Mouse (Mus musculus): ENCODE measurements around the gene 3110021N24Rik. TPM values are rescaled to one million over a fixed set of nuclear protein-coding genes. Genes with fewer than 3 reads are reported as not detected.
"Not testable (repeated sequence)": the region's sequence is repeated elsewhere in the genome, so short reads cannot be mapped to it uniquely, and the experiment has no call there.

Gene 3110021N24Rik
- 2.7 to 4.1 TPM (median 2.8 TPM) in 3 replicates for total RNA-seq (2017)

DNA sequence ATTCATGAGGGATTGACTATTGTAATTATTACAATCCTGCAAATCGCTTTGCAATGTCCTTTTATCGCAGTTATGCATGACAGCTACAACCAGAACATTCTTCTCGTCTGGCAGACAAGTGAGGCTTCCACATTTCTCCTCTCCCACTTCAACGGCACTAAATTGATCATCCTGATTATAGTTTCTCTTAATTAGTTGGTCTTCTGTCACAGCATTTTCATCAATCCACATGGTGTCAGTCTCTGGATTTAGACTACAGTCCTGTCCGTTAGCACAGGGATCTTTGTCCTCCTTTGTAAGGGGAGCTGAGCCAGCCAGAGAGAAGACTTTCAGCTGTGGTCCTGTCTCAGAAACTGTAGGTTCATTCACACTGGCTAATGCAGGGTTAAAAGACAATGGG lies at the start of gene 3110021N24Rik:
Gene 3110021N24Rik (plus strand): TSS at position 301 of the 400 bp plus-strand sequence.
- ATAC-seq (replicated peaks; ENCODE audit: insufficient number of reproducible peaks, low FRiP score, low TSS enrichment, poor library complexity, severe bottlenecking), result no peak

DNA sequence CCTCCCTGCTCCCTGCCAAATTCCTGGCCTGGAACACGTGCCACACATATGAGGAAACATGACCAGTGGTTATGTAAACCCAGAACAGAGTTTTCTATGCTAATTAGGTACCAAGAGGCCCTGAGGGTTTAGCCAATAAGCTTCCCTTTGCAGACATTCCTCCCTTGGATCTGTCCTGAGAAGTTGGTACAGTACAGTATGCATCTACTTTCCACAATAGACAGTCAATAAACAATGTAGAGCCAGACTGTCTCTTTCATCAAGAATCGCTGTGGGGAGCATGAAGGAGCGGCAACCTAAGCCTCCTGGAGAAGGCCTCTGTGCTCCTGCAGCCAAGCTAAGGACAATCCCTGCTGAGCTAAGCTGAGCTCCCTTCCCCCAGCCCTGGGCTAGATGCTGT lies 33.3 kb upstream of the 3110021N24Rik start:
- ATAC-seq (replicated peaks; ENCODE audit: insufficient number of reproducible peaks, low FRiP score, low TSS enrichment, poor library complexity, severe bottlenecking), result no peak

DNA sequence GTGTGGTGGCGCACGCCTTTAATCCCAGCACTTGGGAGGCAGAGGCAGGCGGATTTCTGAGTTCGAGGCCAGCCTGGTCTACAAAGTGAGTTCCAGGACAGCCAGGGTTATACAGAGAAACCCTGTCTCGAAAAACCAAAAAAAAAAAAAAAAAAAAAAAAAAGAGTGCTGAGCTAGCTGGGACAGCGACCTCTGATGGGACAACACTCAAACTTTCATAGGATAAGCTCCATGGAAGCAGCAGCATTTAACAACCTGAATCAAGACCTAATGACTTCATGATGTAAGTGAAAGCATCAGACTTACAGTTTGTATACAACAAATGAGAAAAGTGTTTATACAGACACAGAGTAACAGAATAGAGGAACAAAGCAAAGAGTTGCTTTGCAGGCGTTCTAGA lies 32.4 kb upstream of the 3110021N24Rik start:
- ATAC-seq (replicated peaks; ENCODE audit: insufficient number of reproducible peaks, low FRiP score, low TSS enrichment, poor library complexity, severe bottlenecking), result not testable (repeated sequence)

DNA sequence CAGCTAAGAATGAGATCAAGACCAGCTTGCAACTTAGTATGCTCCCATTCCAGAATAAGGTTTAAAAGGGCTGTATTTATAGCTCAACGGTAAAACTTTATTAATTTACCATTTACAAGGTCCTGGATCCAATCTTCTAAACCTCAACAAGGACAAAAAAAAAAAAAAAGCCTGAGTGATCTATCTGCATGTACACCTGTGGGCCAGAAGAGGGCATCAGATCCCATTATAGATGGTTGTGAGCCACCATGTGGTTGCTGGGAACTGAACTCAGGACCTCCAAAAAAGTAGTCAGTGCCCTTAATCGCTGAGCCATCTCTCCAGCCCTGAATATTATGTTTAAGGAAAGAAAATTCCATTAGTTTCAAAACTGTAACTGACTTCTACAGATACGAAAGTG lies 29.0 kb upstream of the 3110021N24Rik start:
- no peak for ATAC-seq (replicated peaks; ENCODE audit: insufficient number of reproducible peaks, low FRiP score, low TSS enrichment, poor library complexity, severe bottlenecking)

DNA sequence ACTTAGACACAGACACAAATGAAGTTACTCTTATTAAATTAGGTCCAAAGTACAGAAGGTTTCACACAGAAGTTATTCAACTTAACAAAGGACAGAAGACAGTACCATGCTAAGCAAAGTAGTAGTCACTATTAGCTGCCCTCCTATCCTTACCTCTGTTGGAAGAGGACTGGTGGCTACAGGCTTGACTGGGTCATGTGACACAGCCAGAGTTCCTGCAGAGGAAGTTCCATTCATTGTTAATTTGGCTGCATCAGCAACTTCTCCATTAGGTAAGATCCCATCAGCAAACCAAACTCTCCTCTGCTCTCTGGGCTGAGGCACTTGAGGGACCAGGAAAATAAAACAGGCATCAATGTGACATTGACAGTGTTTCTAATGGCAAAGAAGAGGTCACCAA lies 28.0 kb upstream of the 3110021N24Rik start:
- ATAC-seq (replicated peaks; ENCODE audit: insufficient number of reproducible peaks, low FRiP score, low TSS enrichment, poor library complexity, severe bottlenecking), result no peak

DNA sequence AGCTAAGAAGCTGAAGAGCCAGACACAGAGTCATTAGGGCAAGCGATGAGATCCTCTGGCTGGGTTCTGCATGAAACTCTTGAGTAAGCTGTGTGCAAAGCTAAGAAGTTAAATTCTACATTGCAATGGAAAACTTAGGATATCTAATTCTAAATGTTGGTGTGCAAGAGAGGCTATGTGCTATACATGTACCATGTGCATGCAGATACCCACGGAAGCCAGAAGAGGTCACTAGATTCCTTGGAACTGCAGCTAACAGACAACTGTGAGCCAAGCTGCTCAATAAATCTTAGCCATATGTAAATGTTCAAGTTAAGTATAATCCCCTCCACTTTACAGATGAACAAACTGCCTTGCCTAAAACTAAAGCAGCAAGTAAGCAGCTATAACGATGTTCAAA lies 22.5 kb upstream of the 3110021N24Rik start:
- peak; percentile 53; the same call in 1 of the 2 replicates for ATAC-seq (replicated peaks; ENCODE audit: insufficient number of reproducible peaks, low FRiP score, low TSS enrichment, poor library complexity, severe bottlenecking)

DNA sequence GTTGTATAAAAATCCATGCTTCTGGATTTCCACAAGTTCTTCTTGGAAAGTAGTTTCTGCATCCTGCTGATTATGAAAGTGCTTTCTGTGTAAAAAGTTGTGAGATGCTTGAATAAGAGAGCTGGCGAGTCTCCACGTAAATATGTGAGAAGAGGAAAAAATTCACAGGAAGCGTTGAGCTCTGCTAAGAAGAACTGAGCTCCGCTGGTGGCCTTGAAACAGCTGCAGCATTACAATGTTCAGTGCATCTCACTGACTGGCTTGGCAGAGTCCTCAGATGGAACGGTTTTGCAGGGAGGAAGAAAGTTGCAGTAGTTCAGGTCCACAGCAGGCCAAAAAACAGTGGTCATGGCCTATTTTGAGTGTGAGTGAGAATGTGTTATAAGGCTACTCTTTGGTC lies 11.2 kb upstream of the 3110021N24Rik start:
- no peak for ATAC-seq (replicated peaks; ENCODE audit: insufficient number of reproducible peaks, low FRiP score, low TSS enrichment, poor library complexity, severe bottlenecking)

DNA sequence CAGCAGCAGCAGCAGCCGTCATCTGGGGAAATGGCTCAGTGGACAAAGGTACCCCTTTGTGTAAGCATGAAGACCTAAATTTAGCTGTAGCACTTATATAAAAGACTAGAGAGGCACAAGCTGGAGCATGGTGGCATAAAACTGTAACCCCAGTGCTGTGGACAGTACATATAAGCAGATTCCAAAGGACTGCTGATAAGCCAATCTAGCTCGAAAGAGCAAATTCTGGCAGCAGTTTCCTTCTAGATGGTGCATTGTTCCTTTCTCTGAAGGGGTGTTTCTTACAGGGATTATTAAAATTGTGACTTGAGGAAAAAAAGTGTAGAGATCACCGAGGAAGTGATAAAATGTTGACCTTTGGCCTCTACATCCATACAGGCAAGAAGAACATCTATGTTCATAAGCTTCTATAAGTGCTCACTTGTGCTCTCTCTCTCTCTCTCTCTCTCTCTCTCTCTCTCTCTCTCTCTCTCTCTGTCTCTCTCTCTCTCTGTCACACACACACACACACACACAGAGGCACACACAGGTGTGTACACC lies 1.9 kb downstream of the 3110021N24Rik start:
- ATAC-seq (replicated peaks; ENCODE audit: insufficient number of reproducible peaks, low FRiP score, low TSS enrichment, poor library complexity, severe bottlenecking), result no peak

DNA sequence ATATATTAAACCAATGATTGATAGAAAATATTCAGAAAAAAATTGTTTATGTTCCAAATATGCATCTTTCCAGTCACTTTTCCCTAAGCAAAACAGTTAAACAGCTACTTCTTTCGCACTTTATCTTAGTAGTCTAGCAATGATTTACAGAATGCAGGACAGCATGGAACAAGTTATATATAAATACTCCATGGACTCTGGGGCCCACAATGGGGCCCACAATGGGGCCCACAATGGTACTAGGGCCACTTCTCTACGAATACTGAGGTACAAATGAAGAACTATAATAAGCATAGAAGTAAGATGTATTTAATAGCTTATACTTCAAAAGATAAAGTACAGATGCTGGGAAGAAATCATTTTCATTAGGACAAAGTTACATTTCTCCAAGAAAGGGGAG lies 4.7 kb downstream of the 3110021N24Rik start:
- ATAC-seq (replicated peaks; ENCODE audit: insufficient number of reproducible peaks, low FRiP score, low TSS enrichment, poor library complexity, severe bottlenecking), result no peak

DNA sequence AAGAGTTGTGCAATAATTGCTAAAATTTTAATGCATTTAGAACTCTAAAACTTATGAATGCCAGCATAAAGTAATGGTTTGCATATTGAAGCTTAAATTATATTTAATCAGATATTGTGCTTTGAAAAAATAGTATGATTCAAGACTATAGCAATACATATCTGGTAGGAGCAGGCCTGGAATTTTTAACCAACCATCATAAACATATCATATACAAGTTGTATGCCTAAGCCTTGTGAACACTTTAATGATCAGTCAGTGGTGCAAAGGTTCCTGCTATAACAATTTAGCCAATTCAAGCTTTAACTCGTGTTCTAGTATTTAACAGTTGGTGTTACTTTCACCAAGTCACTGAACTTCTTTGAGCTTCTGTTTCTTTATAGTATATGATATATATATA lies 11.0 kb downstream of the 3110021N24Rik start:
- no peak for ATAC-seq (replicated peaks; ENCODE audit: insufficient number of reproducible peaks, low FRiP score, low TSS enrichment, poor library complexity, severe bottlenecking)

DNA sequence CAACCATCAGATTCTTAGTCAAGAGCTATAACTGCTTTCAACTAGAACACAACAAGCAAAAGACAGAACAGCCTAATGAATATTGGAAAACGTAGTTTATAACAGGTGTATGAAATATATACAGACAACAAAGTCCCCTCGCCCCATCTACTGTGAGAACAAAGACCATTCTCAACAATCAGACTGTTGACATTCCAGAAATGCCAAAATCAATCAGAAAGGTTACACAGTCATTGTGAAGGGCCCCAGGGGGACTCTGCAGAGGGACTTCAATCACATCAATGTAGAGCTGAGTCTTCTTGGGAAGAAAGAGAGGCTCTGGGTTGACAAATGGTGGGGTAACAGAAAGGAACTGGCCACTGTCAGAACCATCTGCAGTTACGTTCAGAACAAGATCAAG lies 12.1 kb downstream of the 3110021N24Rik start:
- ATAC-seq (replicated peaks; ENCODE audit: insufficient number of reproducible peaks, low FRiP score, low TSS enrichment, poor library complexity, severe bottlenecking), result no peak

DNA sequence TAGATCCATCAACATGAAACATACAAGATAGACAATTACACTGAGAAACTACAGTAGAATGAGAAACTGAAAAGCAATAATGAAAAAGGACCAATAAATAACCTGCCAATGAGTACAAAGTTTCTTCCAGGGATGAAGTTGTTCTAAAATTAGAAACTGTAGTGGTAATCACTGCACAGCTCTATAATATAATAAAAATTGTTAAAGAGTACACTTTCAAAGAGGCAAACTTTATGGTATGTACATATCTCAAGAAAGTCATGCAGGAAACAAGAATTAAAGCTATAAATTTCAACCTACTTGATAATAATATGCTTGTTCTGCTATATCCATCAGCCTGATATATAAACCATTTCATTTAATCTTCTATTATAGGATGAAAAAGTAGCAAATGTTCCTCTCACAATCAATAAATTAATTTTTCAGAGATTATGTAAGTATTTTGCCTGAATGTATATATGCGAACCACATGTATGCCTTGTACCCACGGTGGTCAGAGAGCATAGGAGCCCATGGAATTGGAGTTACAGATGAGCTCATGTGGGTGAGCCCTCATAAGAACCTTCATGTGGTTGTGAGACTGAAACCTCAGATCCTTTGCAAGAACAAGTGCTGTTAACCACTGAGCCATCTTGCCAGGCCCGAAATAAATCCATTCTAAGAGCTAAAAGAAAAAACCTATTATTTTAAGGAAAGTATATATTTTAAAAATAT lies 26.9 kb downstream of the 3110021N24Rik start:
- no peak for ATAC-seq (replicated peaks; ENCODE audit: insufficient number of reproducible peaks, low FRiP score, low TSS enrichment, poor library complexity, severe bottlenecking)

DNA sequence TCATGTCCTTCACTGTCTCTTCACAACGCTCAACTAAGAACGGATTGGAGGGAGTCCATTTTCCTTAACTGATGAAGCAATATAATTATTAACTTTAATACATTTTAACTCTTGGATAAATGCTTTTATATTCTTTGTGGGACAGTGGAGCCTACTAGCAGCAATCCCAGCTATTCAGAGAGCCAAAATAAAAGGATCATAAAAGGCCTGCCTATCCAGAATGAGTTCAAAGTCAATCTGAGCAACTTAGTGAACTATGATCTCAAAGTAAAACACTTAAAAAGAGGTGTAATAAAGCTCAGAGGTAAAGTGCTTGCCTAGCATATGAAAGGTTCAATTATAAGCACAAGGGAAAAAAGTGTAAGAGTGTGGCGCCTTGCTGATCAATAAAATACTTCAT lies 40.1 kb downstream of the 3110021N24Rik start:
- ATAC-seq (replicated peaks; ENCODE audit: insufficient number of reproducible peaks, low FRiP score, low TSS enrichment, poor library complexity, severe bottlenecking), result no peak

DNA sequence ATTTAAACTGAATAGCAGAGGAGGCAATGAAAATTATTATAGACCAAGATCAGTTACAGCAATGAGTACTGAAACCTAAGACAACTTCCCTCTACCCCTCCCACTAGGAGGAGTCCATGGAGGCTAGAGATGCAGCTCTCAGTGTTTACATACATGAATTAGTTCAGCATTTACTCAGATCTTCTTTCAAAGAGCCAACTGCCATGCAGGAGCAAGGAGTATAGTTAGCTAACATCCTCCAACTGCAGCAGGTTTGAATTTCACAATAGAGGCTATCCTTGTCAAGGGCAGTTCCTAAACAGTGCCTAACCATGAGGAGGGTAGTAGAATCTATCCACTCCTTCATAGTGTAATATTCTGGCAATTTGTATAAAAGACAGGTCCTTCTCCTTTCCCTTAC lies 49.1 kb downstream of the 3110021N24Rik start:
- peak; percentile 71 for ATAC-seq (replicated peaks; ENCODE audit: insufficient number of reproducible peaks, low FRiP score, low TSS enrichment, poor library complexity, severe bottlenecking)

DNA sequence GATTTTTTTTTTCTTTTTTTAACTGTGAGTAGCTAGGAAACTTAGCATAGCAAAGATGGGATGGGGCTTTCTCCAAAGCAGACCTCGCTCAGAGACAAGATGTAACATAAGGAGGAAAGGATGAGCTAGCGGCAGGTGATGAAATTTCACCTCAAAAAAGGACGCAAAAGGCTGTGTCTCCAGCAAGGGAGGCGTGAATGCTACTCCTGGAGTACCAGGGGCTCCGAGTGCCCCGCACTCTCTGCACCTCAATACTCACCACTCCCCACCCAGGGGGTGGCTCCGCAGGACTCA lies 60.3 kb downstream of the 3110021N24Rik start:
- ATAC-seq (replicated peaks; ENCODE audit: insufficient number of reproducible peaks, low FRiP score, low TSS enrichment, poor library complexity, severe bottlenecking), result peak; percentile 13; the same call in 1 of the 2 replicates

DNA sequence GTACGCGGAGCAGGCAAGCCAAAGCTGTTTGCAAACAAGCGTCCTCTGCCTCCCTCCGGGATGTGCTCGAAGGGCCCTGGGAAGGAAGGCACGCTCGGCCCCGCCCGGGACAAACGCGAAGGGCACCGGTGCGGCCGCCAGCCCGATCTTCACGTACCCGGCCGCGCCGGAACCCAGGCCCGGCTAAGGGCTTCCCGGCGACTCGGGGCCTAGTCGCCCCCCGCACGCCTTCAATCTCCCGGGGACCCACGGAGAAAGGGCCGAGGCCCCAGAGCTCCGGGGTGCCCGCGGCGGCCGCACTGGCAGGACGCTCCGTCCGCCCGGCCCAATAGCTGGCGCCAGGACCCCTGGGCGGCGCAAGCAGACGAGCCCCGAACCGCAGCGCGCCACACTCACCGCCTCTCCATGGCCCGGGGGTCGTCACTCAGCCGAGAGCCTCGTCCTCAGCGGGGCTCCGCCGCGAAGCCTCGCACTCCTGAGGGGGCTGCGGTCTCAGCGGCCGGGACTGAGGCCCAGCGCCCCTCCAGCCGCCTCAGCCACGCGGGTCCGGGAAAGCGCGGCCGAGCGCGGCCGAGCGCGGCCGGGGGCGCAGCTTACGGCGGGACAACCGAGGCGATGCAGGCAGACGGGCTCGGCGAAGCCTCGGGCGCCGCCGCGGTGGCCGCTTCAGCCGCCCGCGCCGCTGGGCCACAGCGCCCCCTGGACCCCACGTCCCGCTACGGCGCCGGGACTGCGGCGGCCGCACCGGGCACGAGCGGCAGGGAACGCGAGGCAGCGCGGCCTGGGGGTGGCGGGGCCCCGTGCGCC lies 60.8 kb downstream of the 3110021N24Rik start, which contains the start of gene Zfyve9:
Gene Zfyve9 (minus strand): TSS at position 742 of the 807 bp plus-strand sequence.
- ATAC-seq (replicated peaks; ENCODE audit: insufficient number of reproducible peaks, low FRiP score, low TSS enrichment, poor library complexity, severe bottlenecking), result 0 out of 2 replicates have a peak, but pooled peaks have one; percentile 37

DNA sequence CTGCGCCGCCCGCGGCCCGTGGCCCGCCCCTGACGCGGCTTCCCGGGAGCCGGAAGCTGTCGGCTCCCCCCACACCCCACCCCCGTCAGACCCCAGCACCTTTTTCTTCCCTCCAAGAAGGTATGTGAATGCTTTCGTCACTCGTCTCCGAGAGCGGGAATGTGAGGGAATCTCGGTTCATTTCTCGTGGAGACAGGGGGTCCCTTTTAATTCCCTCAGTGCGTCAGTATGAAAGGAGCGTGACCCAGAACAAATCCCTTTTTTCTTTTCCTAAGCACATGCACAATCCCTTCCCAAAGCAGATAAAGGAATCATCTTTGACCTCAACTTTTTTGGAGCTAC lies 61.4 kb downstream of the 3110021N24Rik start:
- 0 out of 2 replicates have a peak, but pooled peaks have one; percentile 7 for ATAC-seq (replicated peaks; ENCODE audit: insufficient number of reproducible peaks, low FRiP score, low TSS enrichment, poor library complexity, severe bottlenecking)

DNA sequence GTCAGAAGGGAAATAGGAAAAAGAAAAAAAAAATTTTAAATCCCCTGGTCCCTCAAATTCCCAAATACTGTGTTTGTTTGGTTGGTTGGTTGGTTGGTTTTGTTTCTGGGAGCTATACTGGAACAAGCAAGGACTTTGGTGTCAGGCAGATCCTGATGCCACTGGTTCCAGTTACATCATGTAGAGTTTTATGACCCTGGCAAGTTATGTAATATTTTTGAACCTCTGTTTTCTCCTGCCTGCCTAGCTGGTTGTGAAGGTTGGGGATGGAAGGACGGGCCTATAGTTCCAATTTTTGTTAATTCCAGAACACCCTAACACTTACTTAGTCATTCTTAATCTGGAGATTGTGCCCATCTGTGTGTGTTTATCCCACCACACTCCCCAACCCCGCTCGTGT lies 62.1 kb downstream of the 3110021N24Rik start:
- no peak for ATAC-seq (replicated peaks; ENCODE audit: insufficient number of reproducible peaks, low FRiP score, low TSS enrichment, poor library complexity, severe bottlenecking)

DNA sequence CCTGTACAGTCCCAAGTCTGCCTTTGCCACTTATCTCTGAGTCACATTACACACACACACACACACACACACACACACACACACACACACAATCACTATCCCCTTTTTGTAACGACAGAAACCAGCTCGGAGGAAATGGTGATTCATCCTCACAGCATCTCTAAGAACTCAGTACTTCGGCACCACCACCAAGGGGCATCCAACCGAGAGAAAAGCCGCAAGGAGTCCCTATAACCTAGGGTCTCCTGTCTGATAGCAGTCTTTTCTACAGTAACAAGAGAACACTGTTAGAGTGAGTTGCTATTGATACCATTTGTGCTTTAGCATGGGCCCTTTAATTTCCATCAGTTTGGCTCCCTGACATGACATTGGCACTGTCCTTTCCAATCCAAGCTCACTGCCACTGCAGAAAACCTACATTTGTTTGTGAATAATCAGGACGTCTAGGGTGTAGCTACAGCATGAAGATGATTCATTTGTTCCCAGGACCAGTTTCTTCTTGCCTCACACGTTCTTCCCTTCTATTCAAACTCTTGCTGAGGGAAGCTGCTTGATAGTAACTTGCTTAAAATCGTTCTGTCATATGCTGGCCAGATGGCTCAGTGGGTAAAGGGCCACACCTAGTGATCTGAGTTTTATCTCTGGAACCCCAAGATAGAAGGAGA lies 63.1 kb downstream of the 3110021N24Rik start:
- peak; percentile 27; the same call in 1 of the 2 replicates for ATAC-seq (replicated peaks; ENCODE audit: insufficient number of reproducible peaks, low FRiP score, low TSS enrichment, poor library complexity, severe bottlenecking)
